Mouse (Mus musculus) forebrain, embryonic 11.5 days (tissue): ENCODE data around the gene Ankrd2. TPM values are rescaled to one million over a fixed set of nuclear protein-coding genes. Genes with fewer than 3 reads are reported as not detected.

Experiments
- ATAC-seq: fragments of 200-750 bp; cut with Nextera tagmentation; replicated peaks from 2 replicates; pipeline ENCODE4 v1.8.0; 2017; ENCODE audit warnings: moderate TSS enrichment; ENCODE audit not compliant: low FRiP score
- DNase-seq: peaks from one replicate; pipeline ENCODE4 v3.0.0-alpha.2; 2017; ENCODE audit warnings: low spot score
- H3K27ac ChIP-seq: fragments of 300-500 bp; sonication (generic); 2 replicates; pipeline ENCODE4 v1.5.1; 2014; ENCODE audit warnings: low read depth, low read length
- H3K27me3 ChIP-seq: fragments of 300-500 bp; sonication (generic); 2 replicates; pipeline ENCODE4 v1.6.1; 2014; ENCODE audit warnings: mild to moderate bottlenecking, low read length, mixed read lengths; ENCODE audit not compliant: control insufficient read depth, insufficient read depth
- H3K36me3 ChIP-seq: fragments of 300-500 bp; sonication (generic); 2 replicates; pipeline ENCODE4 v1.6.1; 2014; ENCODE audit warnings: mild to moderate bottlenecking, low read length, moderate library complexity, mixed read lengths; ENCODE audit not compliant: control insufficient read depth, insufficient read depth
- H3K4me1 ChIP-seq: fragments of 300-500 bp; sonication (generic); replicated peaks from 2 replicates; pipeline ENCODE4 v1.6.1; 2014; ENCODE audit warnings: low read length, mixed read lengths; ENCODE audit not compliant: control insufficient read depth, insufficient read depth
- H3K4me2 ChIP-seq: fragments of 300-500 bp; sonication (generic); 2 replicates; pipeline ENCODE4 v1.6.1; 2014; ENCODE audit warnings: low read depth, mild to moderate bottlenecking, low read length, moderate library complexity, mixed read lengths; ENCODE audit not compliant: severe bottlenecking
- H3K4me3 ChIP-seq: fragments of 300-500 bp; sonication (generic); 2 replicates; pipeline ENCODE4 v1.5.1; 2014; ENCODE audit warnings: low read depth, low read length
- H3K9ac ChIP-seq: fragments of 300-500 bp; sonication (generic); 2 replicates; pipeline ENCODE4 v1.6.1; 2014; ENCODE audit warnings: low read length
- H3K9me3 ChIP-seq: fragments of 300-500 bp; sonication (generic); 2 replicates; pipeline ENCODE4 v1.6.1; 2016; ENCODE audit warnings: low read length, mixed read lengths; ENCODE audit not compliant: control insufficient read depth
- WGBS: fragments of 180-500 bp; shearing (Covaris S2); extraction: QIAGEN DNeasy Blood & Tissue Kit; methylation state at CpG from one replicate; pipeline ENCODE4 v1.1.7; 2014; 5-methylcytosine and 5-hydroxymethylcytosine counted together
- polyA plus RNA-seq: library from polyadenylated mRNA; unstranded; fragments of >200 nt; fragmentation: Nextera tagmentation; extraction: Ambion mirVana; gene quantifications from 2 replicates; pipeline ENCODE4 v1.2.1, GENCODE M21; 2014

Gene Ankrd2
- polyA plus RNA-seq, 1 experiment from 2014 or later: not detected

GRCm38 (mm10) chr19:42019011-42019522 is 16.7 kb upstream of the Ankrd2 start:
- DNase-seq (no peak), ATAC-seq (no peak)
- no peak overlapping the region for H3K4me2 ChIP-seq
- no peaks in the 10 kb centered on the region for H3K27me3 ChIP-seq
- no peaks in the 10 kb centered on the region for H3K9me3 ChIP-seq
- WGBS: 41% methylated on average over 4 of the region's 4 CpGs
- no peak overlapping the region for H3K4me3 ChIP-seq
- H3K9ac ChIP-seq: no peak overlapping the region
- no peaks in the 10 kb centered on the region for H3K4me1 ChIP-seq
- H3K27ac ChIP-seq: no peak overlapping the region
- no peaks in the 10 kb centered on the region for H3K36me3 ChIP-seq

GRCm38 (mm10) chr19:42021681-42022541 is 13.9 kb upstream of the Ankrd2 start:
- H3K27me3 ChIP-seq: no peaks in the 10 kb centered on the region
- no peaks in the 10 kb centered on the region for H3K9me3 ChIP-seq
- DNase-seq (no peak), ATAC-seq (no peak)
- WGBS: 78% methylated on average over 10 of the region's 10 CpGs
- H3K36me3 ChIP-seq: no peaks in the 10 kb centered on the region
- H3K9ac ChIP-seq: no peak overlapping the region
- no peak overlapping the region for H3K4me3 ChIP-seq
- H3K4me2 ChIP-seq: no peak overlapping the region
- H3K27ac ChIP-seq: no peak overlapping the region
- no peaks in the 10 kb centered on the region for H3K4me1 ChIP-seq

- Histone ChIP-seq H3K27ac (no peak overlapping the region), H3K4me1 (no peaks in the 10 kb centered on the region), H3K9ac (no peak overlapping the region), H3K4me3 (no peak overlapping the region), H3K4me2 (no peak overlapping the region), H3K27me3 (no peaks in the 10 kb centered on the region), H3K36me3 (no peaks in the 10 kb centered on the region), H3K9me3 (no peaks in the 10 kb centered on the region)
- WGBS: 85% methylated on average over 2 of the region's 2 CpGs
- ATAC-seq: no peak
- no peak for DNase-seq
Measured at GRCm38 (mm10) chr19:42022542-42022848, 13.3 kb upstream of the Ankrd2 start.

- 9% methylated on average over 5 of the region's 5 CpGs for WGBS
- no peaks in the 10 kb centered on the region for H3K36me3 ChIP-seq
- H3K4me1 ChIP-seq: no peaks in the 10 kb centered on the region
- ATAC-seq: peak; percentile 71
- DNase-seq: peak; percentile 86
- no peak overlapping the region for H3K27ac ChIP-seq
- H3K4me3 ChIP-seq: no peak overlapping the region
- H3K4me2 ChIP-seq: no peak overlapping the region
- no peak overlapping the region for H3K9ac ChIP-seq
- H3K9me3 ChIP-seq: no peaks in the 10 kb centered on the region
- no peaks in the 10 kb centered on the region for H3K27me3 ChIP-seq
Measured at GRCm38 (mm10) chr19:42026158-42026557, 9.6 kb upstream of the Ankrd2 start.

GRCm38 (mm10) chr19:42031112-42031511 is 4.7 kb upstream of the Ankrd2 start:
- Histone ChIP-seq H3K27me3 (no peaks in the 10 kb centered on the region), H3K36me3 (no peaks in the 10 kb centered on the region), H3K4me1 (peaks cover 3% of the 10 kb centered on the region; the same call in 1 of the 2 replicates), H3K9me3 (no peaks in the 10 kb centered on the region), H3K4me2 (no peak overlapping the region), H3K9ac (no peak overlapping the region), H3K27ac (no peak overlapping the region), H3K4me3 (no peak overlapping the region)
- WGBS: 86% methylated on average over 5 of the region's 5 CpGs
- no peak for DNase-seq
- ATAC-seq: no peak

- Histone ChIP-seq H3K36me3 (no peaks in the 10 kb centered on the region), H3K9ac (no peak overlapping the region), H3K27ac (no peak overlapping the region), H3K4me1 (peaks cover 3% of the 10 kb centered on the region; the same call in 1 of the 2 replicates), H3K4me3 (no peak overlapping the region), H3K27me3 (no peaks in the 10 kb centered on the region), H3K4me2 (no peak overlapping the region), H3K9me3 (no peaks in the 10 kb centered on the region)
- ATAC-seq: no peak
- WGBS: 84% methylated on average over 14 of the region's 14 CpGs
- DNase-seq: no peak
Measured at GRCm38 (mm10) chr19:42033611-42034010, 2.2 kb upstream of the Ankrd2 start.

- Histone ChIP-seq H3K36me3 (no peaks in the 10 kb centered on the region), H3K27me3 (no peaks in the 10 kb centered on the region), H3K9me3 (no peaks in the 10 kb centered on the region), H3K4me3 (no peak overlapping the region), H3K9ac (no peak overlapping the region), H3K4me2 (no peak overlapping the region), H3K27ac (no peak overlapping the region), H3K4me1 (peaks cover 3% of the 10 kb centered on the region; the same call in 1 of the 2 replicates)
- 79% methylated on average over 9 of the region's 9 CpGs for WGBS
- ATAC-seq (no peak), DNase-seq (no peak)
Measured at GRCm38 (mm10) chr19:42034146-42034775, 1.5 kb upstream of the Ankrd2 start.

- ATAC-seq: no peak
- 62% methylated on average over 11 of the region's 11 CpGs for WGBS
Measured at GRCm38 (mm10) chr19:42034881-42035455, 832 bp upstream of the Ankrd2 start.

More at GRCm38 (mm10) chr19:42034881-42035455, 832 bp upstream of the Ankrd2 start:
- Histone ChIP-seq H3K36me3 (no peaks in the 10 kb centered on the region), H3K4me3 (no peak overlapping the region), H3K27ac (no peak overlapping the region), H3K9ac (no peak overlapping the region), H3K4me2 (no peak overlapping the region), H3K9me3 (no peaks in the 10 kb centered on the region), H3K4me1 (peaks cover 3% of the 10 kb centered on the region; the same call in 1 of the 2 replicates), H3K27me3 (no peaks in the 10 kb centered on the region)
- DNase-seq: no peak
